Mouse (Mus musculus) right cerebral cortex, postnatal 25 days (tissue): Measurements from ENCODE around the gene Mrm2.
A peak's percentile ranks its signal among the peaks of the same experiment; 100 is the strongest.
"Not testable (repeated sequence)": the region's sequence is repeated elsewhere in the genome, so short reads cannot be mapped to it uniquely, and the experiment has no call there.

Experiments
- DNase-seq: peaks from one replicate; pipeline ENCODE4 v3.0.0; 2022

Gene Mrm2

GRCm38 (mm10) chr5:140331615-140332512, at the start of gene Mrm2:
Gene Mrm2, minus strand, starts transcription at chr5:140331898.
- DNase-seq: peak; percentile 80

- DNase-seq: no peak
Observed at GRCm38 (mm10) chr5:140381156-140381555, 49.5 kb upstream of the Mrm2 start.

- DNase-seq: no peak
Observed at GRCm38 (mm10) chr5:140379299-140379698, 47.6 kb upstream of the Mrm2 start.

GRCm38 (mm10) chr5:140378121-140378853, 46.6 kb upstream of the Mrm2 start:
- no peak for DNase-seq

GRCm38 (mm10) chr5:140375249-140375829, 43.6 kb upstream of the Mrm2 start:
- DNase-seq: no peak

- DNase-seq: no peak
Observed at GRCm38 (mm10) chr5:140374226-140374625, 42.5 kb upstream of the Mrm2 start.

GRCm38 (mm10) chr5:140373711-140374110, 42.0 kb upstream of the Mrm2 start:
- no peak for DNase-seq

- peak; percentile 37 for DNase-seq
Observed at GRCm38 (mm10) chr5:140371671-140372070, 40.0 kb upstream of the Mrm2 start.

- no peak for DNase-seq
Observed at GRCm38 (mm10) chr5:140370446-140371254, 39.0 kb upstream of the Mrm2 start.

GRCm38 (mm10) chr5:140369466-140369865, 37.8 kb upstream of the Mrm2 start:
- no peak for DNase-seq

GRCm38 (mm10) chr5:140368926-140369325, 37.2 kb upstream of the Mrm2 start:
- DNase-seq: no peak

- not testable (repeated sequence) for DNase-seq
Observed at GRCm38 (mm10) chr5:140368126-140368525, 36.4 kb upstream of the Mrm2 start.

- no peak for DNase-seq
Observed at GRCm38 (mm10) chr5:140364415-140364814, 32.7 kb upstream of the Mrm2 start.

- DNase-seq: no peak
Observed at GRCm38 (mm10) chr5:140359930-140360674, 28.4 kb upstream of the Mrm2 start.

GRCm38 (mm10) chr5:140357466-140357865, 25.8 kb upstream of the Mrm2 start:
- no peak for DNase-seq

- no peak for DNase-seq
Observed at GRCm38 (mm10) chr5:140355934-140356333, 24.2 kb upstream of the Mrm2 start.

- no peak for DNase-seq
Observed at GRCm38 (mm10) chr5:140352352-140352751, 20.7 kb upstream of the Mrm2 start.

GRCm38 (mm10) chr5:140350731-140351497, 19.2 kb upstream of the Mrm2 start:
- no peak for DNase-seq

GRCm38 (mm10) chr5:140349882-140350281, 18.2 kb upstream of the Mrm2 start:
- DNase-seq: no peak

GRCm38 (mm10) chr5:140346050-140346449, 14.4 kb upstream of the Mrm2 start:
- no peak for DNase-seq

GRCm38 (mm10) chr5:140345244-140345643, 13.5 kb upstream of the Mrm2 start:
- DNase-seq: no peak
